ENCODE assay signal across 8 mouse cellular contexts in genomic region chr2:130424126-130424853, GRCm38 (mm10). TPM values are rescaled to one million over a fixed set of nuclear protein-coding genes. Genes with fewer than 3 reads are reported as not detected.
DNase-seq lines count a peak whose midpoint lies in the region; ATAC-seq lines count a peak whose summit lies in the region.

Gene Vps16, plus strand, starts transcription at chr2:130424339.
Gene Pced1a, minus strand, starts transcription at chr2:130424701.

- H3K27me3 ChIP-seq in hindbrain, embryonic 14.5 days (ENCODE audit: control insufficient read depth, insufficient read depth, low read length): no peaks in the 10 kb centered on the region

- H3K9ac ChIP-seq in hindbrain, embryonic 14.5 days: peak within 1 kb of the TSS; percentile 84

- ATAC-seq in hindbrain, embryonic 14.5 days (ENCODE audit: low FRiP score): peak; percentile 95

- no peaks in the 10 kb centered on the region for H3K9me3 ChIP-seq in hindbrain, embryonic 14.5 days (ENCODE audit: control insufficient read depth, low read length)

- H3K4me2 ChIP-seq in hindbrain, embryonic 14.5 days (replicated peaks): peak within 1 kb of the TSS; percentile 61

- DNase-seq in R1 (ENCODE audit: low read depth, low spot score): peak; percentile 90
- peak; percentile 96 for DNase-seq in cerebellum, postnatal 25 days
- DNase-seq in frontal cortex, postnatal 25 days (ENCODE audit: low spot score in 2 of 2): peak; percentile 84 to 85
- peak; percentile 92 for DNase-seq in hindbrain, embryonic 14.5 days (ENCODE audit: low spot score)
- DNase-seq in layer of hippocampus, postnatal 36 days: peak; percentile 92 to 94
- DNase-seq in lung, postnatal 36 days: peak; percentile 94
- peak; percentile 95 for DNase-seq in retina, postnatal 1 day
- DNase-seq in urinary bladder, adult 2 months (ENCODE audit: low spot score): peak; percentile 91

- under 1% methylated on average over 58 of the region's 58 CpGs for WGBS in hindbrain, embryonic 14.5 days

- H3K36me3 ChIP-seq in hindbrain, embryonic 14.5 days (replicated peaks; ENCODE audit: control insufficient read depth, insufficient read depth): peaks cover 10% of the 10 kb centered on the region; the same call in 1 of the 2 replicates

- peak within 1 kb of the TSS; percentile 72 for H3K4me3 ChIP-seq in hindbrain, embryonic 14.5 days (replicated peaks; ENCODE audit: low read length)

- H3K4me1 ChIP-seq in hindbrain, embryonic 14.5 days (replicated peaks; ENCODE audit: control insufficient read depth, insufficient read depth, low read length): peaks cover 21% of the 10 kb centered on the region

- H3K27ac ChIP-seq in hindbrain, embryonic 14.5 days: peak within 1 kb of the TSS; percentile 90

RNA-seq across cellular contexts. Expression of gene Vps16, which starts in this region (rescaled TPM):
- 75.9 and 91.3 TPM in 2 replicates for polyA plus RNA-seq in hindbrain, embryonic 14.5 days (2014; fragmentation: Nextera tagmentation; extraction: Ambion mirVana)
- 10 to 100 TPM; 85.2 to 98.0 TPM for total RNA-seq in layer of hippocampus, postnatal 36 days (2021)
- 77.3 and 89.2 TPM in 2 replicates for polyA plus RNA-seq in urinary bladder, adult 2 months (2012; rRNA removed)

RNA-seq across cellular contexts. Expression of gene Pced1a, which starts in this region (rescaled TPM):
- polyA plus RNA-seq in hindbrain, embryonic 14.5 days (2014; fragmentation: Nextera tagmentation; extraction: Ambion mirVana): 9.0 and 11.3 TPM in 2 replicates
- total RNA-seq in layer of hippocampus, postnatal 36 days (2021): 10 to 100 TPM; 23.1 to 26.0 TPM
- 20.6 and 24.2 TPM in 2 replicates for polyA plus RNA-seq in urinary bladder, adult 2 months (2012; rRNA removed)

Comparison
In these comparisons a context has a peak if more than half of its experiments do, and no peak if none do; other contexts are left out.
1. Peak in every context shown above with its lines: DNase-seq, ATAC-seq, H3K4me3 ChIP-seq and H3K27ac ChIP-seq.